ENCODE assay signal across 15 mouse cellular contexts in the genomic region with DNA sequence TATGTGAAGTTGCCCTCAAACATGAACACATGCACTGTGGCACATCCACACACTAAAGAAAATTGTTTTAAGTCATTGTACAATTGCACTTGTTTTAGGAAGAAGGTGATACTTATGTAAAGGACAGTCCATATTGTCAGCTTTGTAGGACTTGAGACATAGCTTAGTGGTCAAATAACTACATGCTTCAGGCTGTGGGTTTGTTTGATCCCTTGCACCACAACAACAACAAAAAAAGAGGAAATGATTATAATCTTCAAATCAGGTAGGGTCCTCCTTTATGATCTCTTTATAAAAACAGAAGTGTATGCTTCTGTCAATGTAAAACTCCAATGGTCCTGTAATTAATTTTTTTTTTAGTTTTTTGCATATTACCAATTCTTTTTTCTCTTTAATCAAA.
"Had no signal": no experiment of that assay in that cellular context is flagged by ENCODE, and none has a peak within 500 bp of the region (broad histone marks: within the 10 kb centered on the region; RNA-seq: fewer than 3 reads in every experiment).

No protein-coding gene starts in this region.

- DNase-seq: gastrocnemius, postnatal 14 days; gastrocnemius, postnatal 36 days; heart, adult 2 months; heart, postnatal 4 days; kidney, adult 18-20 months; kidney, adult 8-10 months; kidney, postnatal 14 days; kidney, postnatal 36 days; layer of hippocampus, postnatal 36 days; left cerebral cortex, postnatal 4 days had no signal

- ATAC-seq: hindbrain, embryonic 16.5 days; inflammation-experienced regulatory T-cells, adult 6 months; intestine, embryonic 15.5 days; intestine, postnatal 0 days; liver, embryonic 12.5 days had no signal
